Mouse (Mus musculus): Measurements from ENCODE around the gene Slc39a2.
"Not testable (repeated sequence)": the region's sequence is repeated elsewhere in the genome, so short reads cannot be mapped to it uniquely, and the experiment has no call there.

The Slc39a2 gene

GRCm38 (mm10) chr14:51902806-51903710 is 10.4 kb downstream of the Slc39a2 start:
- DNase-seq (ENCODE audit: low spot score in 2 of 2) = peak; percentile 50 to 71

DNA sequence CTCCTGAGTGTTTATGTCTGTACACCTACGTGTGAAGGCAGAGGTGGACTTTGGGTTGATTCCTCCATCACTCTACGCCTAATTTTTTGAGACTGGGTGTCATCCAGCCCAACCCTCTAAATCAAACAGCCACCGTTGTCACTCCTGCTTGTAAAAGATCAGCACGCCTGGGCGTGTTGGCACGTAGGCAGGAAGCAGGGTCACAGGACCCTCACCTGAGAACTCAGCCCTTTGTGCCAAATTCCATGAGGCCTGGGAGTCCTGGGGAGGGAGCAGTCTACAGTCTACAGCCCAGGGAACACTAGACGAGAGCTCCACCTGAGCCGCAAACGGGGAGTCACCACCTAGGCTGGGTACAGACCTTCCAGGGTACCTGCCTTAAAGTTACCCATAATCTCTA is 11.1 kb downstream of the Slc39a2 start:
- no peak for DNase-seq (ENCODE audit: low spot score in 2 of 2)

DNA sequence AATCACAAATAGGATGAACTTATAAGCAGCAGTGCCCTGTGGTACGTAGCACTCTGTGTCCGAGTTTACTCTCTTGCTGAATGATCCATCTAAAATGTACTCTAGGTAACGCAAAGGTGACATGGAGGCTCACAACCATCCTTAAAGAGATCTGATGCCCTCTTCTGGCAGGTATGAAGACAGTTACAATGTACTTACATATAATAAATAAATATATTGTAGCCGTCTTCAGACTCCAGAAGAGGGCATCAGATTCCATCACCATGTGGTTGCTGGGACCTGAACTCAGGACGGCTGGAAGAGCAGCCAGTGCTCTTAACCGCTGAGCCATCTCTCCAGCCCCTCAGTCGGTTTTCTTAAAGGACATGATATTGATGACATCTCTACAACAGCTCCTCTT is 12.0 kb downstream of the Slc39a2 start:
- DNase-seq (ENCODE audit: low spot score in 2 of 2) = no peak

DNA sequence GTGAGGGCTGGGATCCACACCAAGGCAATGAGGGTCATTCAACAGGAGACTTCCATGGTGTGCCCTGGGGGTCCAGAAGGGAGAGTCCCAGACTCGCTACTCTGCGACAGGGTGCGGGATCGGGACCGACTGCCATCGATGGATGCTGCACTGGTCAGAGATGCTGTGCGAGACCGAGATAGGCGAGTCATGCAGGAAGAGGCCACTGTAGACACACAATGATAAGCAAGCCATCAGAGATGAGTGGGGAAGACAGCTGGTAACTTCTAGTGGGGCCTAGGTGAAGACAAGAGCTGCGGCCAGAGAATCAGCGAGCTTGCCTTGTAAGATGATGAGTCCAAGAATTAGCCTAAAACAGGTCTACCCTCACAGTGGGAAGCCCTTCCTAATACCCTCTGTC is 13.4 kb downstream of the Slc39a2 start:
- no peak for DNase-seq (ENCODE audit: low spot score in 2 of 2)

DNA sequence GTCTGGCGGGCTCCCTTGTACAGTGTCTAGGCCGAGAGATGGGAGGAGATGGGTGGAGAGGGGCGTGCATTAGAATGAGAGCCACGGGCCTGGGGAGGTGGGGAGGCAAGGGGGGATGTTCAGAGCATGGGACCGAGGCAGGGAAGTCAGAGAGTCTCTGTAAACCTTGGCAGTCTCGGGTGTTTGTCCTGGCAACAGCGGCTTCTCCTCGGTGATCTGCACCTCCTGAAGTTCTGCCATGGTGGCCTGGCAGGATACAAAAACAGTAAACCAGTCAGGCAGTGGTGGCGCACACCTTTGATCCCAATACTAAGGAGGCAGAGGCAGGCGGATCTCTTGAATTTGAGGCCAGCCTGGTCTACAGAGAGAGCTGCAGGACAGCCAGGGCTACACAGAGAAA is 18.6 kb downstream of the Slc39a2 start:
- DNase-seq (ENCODE audit: low spot score in 2 of 2) = no peak

DNA sequence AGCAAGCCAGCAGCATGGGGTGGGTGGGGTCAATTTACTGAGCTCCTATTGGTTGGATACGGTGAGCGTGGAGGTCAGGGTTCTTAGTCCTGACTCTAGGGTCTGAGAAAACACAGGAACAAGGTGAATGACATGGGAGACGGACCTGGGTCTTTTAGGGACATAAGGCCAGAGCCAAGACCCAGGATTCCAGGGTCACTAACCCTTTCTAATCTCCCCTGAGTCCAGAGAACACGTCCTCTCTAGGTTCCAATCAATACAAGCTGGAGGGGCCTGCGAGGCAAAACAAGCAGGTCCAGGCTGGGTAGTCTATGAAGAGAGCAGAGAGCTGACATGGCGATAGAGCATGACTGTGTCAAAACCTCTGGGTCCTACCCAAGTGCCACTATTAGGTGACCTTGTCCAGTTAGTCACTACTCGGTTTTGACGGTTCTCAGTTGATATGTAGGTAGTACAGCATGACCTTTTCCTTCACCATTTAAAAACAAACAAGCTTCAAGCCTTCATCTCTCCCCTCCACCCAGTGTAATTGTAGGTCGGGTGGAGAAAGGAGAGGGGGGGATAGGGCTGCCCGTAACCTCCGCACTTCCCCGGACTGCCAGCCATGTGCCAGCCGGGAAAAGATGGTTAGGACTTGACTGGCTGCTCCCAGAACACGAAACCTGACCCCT is 19.8 kb downstream of the Slc39a2 start:
- no peak for DNase-seq (ENCODE audit: low spot score in 2 of 2)

DNA sequence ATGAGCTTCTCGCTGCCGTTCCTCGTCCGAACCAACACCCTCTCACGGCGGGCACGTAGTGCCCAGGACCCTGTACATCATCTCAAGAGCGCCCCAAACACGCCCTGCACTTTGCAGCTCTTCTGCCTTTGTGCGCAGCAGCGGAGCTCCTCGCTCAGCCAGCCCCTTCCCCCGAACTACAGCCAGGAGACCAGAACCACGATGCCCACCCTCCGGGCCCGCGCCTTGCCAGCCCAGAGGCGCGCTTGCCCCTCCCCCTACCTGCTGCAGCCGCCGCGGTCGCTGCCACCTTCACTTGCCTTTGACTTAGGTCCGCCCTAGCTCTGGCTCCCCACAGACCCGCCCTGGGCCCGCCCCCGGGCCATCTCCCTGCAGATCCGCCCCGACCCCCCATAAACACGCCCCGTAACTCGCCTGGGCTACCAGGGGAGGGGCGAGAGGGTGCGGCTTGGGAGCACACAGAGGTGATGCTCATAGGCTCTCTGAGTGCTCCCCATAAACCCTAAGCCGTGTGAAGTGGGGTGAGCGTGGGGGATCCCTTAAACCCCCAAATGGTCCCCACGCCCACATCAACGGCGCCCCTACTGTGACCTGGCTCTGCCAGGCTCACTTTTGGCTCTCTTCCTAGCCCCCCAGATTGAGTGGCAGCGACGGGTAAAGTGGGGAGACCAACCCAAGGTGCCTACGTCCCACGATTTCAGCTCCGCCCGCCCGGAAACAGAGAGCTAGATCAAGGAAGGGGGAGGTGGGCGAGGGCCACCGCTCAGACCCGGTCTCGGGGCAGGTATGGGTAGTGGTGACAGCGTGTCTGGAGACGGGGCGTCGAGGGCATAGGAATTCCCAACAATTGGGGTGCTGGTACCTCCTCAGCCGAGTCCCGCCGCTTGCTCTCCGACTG is 20.6 kb downstream of the Slc39a2 start:
- DNase-seq (ENCODE audit: low spot score in 2 of 2) = peak; percentile 43 to 64

DNA sequence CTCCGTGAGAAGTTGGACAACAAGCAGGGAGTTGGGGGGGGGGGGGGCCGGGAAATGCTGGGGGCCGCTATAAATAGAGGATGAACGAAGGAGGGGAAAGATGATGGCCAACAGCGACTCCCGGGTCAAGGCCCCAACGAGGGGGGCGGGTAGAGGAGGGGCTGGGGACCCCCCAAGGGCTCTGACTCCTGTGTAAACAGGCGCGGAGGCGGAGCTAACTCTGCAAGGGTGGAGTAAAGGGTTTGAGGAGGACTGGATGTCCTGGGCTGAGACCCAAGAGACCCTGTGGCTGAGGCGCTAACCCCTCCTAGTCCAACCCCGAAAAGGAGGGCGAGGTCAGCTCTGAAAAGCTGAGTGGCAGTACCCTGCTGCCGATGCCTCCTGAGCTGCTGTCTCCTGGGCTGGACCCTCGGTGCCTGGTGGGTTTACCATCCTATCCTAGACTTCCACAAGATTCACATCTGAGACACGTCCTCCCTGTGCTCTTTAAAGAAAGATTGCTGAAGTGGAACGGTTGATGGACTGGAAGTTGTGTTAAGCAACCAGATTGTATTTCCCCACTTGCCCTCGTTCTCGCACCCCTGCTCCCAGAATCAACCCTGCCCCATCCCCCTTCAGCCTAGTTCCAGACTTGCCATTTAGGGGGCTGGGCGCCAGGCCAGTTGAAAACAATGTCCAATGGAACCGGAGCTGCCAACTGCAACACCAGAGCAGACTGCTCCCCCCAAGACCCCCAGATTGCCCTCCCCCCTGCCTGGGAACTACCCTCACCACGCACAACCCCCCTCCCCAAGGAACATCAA is 21.5 kb downstream of the Slc39a2 start, which contains the start of gene Ndrg2:
Gene Ndrg2 (minus strand): TSS at position 199 of the 803 bp plus-strand sequence.
- no peak for DNase-seq (ENCODE audit: low spot score in 2 of 2)

GRCm38 (mm10) chr14:51915030-51915429 is 22.3 kb downstream of the Slc39a2 start:
- DNase-seq (ENCODE audit: low spot score in 2 of 2) = no peak

DNA sequence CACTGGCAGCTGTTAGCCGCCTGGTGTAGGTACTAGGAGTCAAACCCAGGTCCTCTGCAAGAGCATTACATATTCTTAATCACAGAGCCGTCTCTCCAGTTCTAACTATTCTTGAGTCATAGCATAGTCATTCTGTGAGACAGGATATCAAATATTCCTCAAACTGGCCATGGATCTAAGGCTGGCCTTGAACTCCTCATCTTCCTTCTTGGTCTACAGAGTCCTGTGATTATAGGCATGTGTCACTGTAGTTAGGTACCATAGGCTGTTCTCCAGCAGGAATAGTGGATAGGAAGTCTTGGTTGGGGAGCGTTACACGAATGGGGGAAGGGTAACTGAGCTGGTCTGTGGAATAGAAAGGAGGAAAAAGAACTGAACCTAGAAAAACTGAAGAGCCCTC is 23.9 kb downstream of the Slc39a2 start:
- DNase-seq (ENCODE audit: low spot score in 2 of 2) = no peak

GRCm38 (mm10) chr14:51918125-51918524 is 25.4 kb downstream of the Slc39a2 start, which contains the start of gene Tppp2:
Tppp2 (plus strand) TSS chr14:51918425.
- no peak for DNase-seq (ENCODE audit: low spot score in 2 of 2)

- DNase-seq (ENCODE audit: low spot score in 2 of 2) = no peak
Measured at GRCm38 (mm10) chr14:51918966-51919365, 26.3 kb downstream of the Slc39a2 start.

GRCm38 (mm10) chr14:51921759-51922570 is 29.3 kb downstream of the Slc39a2 start:
- DNase-seq (ENCODE audit: low spot score in 2 of 2) = no peak

- no peak for DNase-seq (ENCODE audit: low spot score in 2 of 2)
Measured at GRCm38 (mm10) chr14:51922571-51922865, 29.8 kb downstream of the Slc39a2 start, which contains the start of gene Rnase13. Rnase13 (minus strand) TSS chr14:51922773.

DNA sequence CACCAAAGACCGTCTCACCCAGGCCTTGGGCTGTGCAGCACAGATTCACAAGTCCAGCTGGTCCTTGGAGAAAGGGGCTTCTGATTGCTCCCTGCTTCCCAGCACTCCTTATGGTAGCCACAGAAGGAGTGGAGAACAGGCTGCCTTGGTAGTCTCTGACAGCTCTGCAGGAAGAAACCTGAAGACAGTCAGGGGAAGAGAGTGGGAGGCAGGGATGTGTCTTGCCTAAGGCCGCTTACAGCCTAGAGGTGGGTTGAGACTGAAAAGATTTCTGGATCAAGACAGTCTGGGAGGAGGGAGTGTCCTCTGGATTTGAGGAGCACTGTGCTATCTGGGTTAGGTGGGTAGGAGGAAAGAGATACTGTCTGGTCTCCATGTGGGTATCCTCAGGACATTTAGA is 30.2 kb downstream of the Slc39a2 start:
- no peak for DNase-seq (ENCODE audit: low spot score in 2 of 2)

DNA sequence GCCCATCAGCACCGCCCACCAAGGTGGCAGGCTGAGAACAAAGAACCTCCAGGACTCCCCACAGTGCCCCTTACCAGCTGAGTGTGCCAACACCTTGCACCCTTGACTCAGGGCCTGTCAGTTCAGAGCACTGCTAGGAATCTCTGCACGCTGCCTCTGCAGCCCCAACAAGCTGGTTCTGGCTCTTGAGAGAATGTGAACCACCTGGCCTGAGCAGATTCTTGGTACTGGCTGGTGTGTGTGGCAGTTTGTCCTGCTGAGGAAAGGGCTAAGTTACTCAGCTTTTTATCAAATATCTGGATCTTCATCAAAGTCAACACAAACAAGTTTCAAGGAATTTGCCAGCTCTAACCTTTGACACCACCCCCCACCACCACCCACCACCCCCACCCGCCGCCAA is 30.8 kb downstream of the Slc39a2 start:
- no peak for DNase-seq (ENCODE audit: low spot score in 2 of 2)

DNA sequence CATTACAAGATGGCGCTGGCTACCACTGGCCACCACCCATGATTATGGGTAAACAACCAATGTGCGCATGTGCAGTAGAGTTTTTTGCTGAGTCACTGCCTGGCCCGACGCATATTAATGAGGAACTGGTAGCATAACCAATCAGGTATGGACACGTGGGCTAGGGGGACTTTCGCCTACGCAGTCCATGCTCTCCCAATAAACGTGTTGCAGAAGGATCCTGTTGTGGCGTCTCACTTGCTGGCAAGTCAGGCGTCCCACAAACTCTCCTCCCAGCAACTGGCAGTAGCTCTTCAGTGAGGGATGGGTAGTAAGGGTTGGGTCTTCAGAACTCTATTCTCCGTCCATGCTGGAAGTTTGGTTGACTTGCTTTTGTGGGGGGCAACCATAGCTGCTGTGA is 34.2 kb downstream of the Slc39a2 start:
- DNase-seq (ENCODE audit: low spot score in 2 of 2) = not testable (repeated sequence)

DNA sequence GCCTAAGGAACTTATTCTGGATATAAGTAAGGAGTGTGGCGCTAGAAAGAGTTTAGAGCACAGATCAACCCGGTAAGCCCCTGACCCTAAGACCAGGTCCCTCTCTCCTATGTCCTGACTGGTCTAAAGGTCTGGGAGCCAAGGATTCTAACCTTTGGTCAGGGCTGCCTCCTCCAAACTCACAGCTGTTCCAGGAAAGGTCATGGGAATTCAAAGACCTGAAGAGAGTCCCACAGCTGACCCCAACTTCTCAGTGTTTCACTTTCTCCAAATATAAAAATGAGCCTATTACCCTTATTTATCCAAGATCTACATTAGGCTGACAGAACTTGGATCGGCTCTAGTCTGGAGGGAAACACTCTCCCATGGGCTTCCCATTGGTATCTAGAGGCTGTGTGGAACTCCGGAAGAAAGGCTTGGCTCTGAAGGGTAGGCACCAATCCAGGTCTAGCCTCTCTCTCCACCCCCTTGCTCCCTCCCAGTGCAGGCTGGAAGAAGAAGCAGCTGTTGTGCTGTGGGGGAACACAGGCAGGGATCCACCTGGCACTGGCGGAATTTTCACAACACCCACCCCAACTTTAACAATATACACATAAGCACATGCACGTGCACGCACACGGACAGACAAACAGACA is 36.7 kb downstream of the Slc39a2 start:
- DNase-seq (ENCODE audit: low spot score in 2 of 2) = no peak

DNA sequence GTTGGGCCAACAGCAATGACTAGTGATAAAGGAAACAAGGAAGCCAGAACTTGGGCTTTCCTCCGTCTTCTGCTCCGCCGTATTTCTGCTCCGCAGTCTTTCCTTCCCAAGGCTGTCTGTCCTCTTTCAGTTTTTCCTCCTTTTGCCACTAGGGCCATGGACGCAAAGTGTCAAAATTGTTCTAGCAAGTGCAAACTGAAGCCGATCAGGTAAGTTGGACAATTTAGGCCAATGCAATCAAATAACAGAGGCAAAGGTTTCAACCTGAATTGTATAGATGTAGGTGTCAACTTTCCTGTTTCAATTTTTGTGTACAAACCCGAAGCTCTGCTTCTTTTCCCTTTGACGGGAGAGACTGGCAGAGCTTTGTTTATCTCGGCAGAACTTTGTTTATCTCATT is 37.3 kb downstream of the Slc39a2 start:
- no peak for DNase-seq (ENCODE audit: low spot score in 2 of 2)

GRCm38 (mm10) chr14:51930824-51931223 is 38.1 kb downstream of the Slc39a2 start:
- DNase-seq (ENCODE audit: low spot score in 2 of 2) = no peak

Data from natural killer cell, adult 2 months (primary cell).